Mouse (Mus musculus) naive thymus-derived CD4-positive, alpha-beta T cell, adult 2 months (primary cell): ENCODE results near the gene Trpm1.

ENCODE experiments used
- DNase-seq: peaks from one replicate; pipeline ENCODE4 v3.0.0-alpha.2; 2011; ENCODE audit warnings: low read depth

Gene Trpm1

GRCm38 (mm10) chr7:64163890-64164289 lies 10.3 kb downstream of the Trpm1 start:
- DNase-seq, result no peak

- DNase-seq, result peak; percentile 70
These were observed 11.4 kb downstream of the Trpm1 start for GRCm38 (mm10) chr7:64164997-64165396.

DNA sequence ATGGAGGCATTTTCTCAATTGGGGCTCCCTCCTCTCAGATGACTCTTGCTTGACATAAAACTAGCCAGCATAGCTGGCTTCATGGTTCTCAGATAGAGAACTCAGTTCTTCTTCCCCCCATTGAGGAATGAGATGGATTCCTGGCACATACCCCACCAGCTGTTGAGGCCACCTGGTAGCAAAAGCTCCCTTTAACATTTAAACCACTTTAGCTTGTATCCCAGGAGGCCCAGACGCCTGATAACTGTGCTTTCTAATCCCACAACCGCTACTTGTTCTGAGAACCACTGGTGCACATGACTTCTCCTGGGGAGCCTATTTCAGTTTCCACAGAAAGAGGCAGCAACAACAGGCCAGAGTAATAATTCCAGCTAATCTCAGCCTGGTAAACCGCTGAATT lies 12.4 kb downstream of the Trpm1 start:
- no peak for DNase-seq

GRCm38 (mm10) chr7:64166724-64167123 lies 13.1 kb downstream of the Trpm1 start:
- DNase-seq, result peak; percentile 39

GRCm38 (mm10) chr7:64179310-64179709 lies 25.7 kb downstream of the Trpm1 start:
- no peak for DNase-seq

DNA sequence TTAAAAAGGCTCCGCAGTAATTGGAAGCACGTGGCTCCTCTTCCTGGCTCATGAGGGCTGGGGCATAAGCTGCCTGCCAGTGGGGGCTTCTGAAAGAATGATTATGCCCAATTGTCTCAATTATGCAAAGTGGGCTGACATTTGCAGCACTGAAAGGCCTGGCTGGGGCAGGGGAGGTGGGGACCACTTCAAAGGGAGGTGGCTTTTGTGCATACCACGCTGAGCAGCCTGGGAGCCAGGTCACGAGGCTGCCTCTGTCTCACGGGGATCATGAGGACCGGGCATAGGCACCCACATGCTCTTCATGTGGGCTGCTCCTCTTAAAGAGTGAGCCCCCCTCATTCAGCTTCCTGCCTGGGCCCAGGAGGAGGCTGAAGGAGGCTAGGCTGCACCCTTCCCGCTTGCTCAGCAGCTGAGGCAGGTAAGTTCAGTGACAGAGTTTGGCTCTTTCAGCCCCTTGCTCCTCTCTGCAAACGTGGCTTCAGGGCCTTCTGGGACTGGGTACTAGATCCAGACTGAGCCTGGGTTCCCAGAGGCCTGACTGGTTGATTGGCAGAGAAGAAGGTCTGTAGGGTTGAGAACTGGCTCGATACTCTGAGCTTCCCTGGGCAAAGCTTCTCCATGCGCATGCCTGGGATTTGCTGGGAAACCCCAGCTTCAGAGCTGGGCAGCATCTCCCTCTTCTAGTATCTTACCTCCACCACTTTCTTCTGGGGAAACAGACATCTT lies 31.7 kb downstream of the Trpm1 start:
- peak; percentile 51 for DNase-seq

- no peak for DNase-seq
These were observed 32.3 kb downstream of the Trpm1 start for GRCm38 (mm10) chr7:64185932-64186312.

DNA sequence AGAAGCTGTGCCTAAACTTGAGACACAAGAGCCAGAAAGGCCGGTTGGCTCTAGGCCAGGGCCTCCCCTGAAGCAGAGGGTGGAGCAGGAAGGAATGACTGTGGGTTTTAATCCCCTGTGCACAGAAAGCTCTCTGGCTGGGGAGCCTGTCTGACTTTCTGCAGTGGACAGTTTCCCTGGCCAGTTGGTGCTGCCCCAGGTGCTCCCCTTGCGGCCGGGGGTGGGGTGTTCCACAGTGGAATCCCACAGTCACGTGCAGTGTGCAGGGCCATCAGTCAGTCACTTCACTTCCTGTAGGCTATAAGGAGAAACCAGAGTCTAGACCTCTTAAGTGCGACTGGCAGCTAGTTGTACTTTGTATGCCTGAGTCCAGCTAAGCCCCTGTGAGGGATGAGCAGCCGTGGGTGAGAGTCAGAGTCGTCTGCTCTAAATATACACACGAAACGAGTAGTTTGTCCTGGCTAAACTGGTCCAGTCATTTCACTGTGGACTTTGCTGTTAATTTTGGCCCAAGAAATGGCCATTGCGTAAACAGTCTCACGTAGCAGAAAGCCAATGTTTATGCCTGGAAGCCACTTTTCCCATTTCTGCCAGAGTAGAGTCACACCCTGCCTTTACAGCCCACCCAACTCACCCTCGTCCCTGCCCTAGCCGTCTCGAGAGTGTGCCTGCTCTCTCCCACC lies 38.8 kb downstream of the Trpm1 start:
- peak; percentile 49 for DNase-seq

DNA sequence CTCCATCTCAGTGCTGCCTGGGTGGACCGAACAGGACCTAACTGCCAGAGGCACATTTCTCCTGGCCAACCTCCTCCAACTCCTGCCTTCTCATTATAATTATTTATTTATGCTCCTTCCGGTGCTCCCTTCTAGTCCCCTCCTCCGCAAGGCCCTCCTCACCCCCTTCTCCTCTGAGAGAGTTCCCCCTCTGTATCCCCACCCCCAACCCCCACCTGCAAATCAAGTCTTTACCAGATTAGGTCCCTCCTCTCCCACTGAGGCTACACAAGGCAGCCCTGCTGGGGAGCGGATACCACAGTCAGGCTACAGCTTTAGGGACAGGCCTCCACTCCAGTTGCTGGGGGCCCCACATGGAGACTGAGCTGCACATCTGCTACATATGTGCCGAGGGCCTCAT lies 39.8 kb downstream of the Trpm1 start:
- no peak for DNase-seq

DNA sequence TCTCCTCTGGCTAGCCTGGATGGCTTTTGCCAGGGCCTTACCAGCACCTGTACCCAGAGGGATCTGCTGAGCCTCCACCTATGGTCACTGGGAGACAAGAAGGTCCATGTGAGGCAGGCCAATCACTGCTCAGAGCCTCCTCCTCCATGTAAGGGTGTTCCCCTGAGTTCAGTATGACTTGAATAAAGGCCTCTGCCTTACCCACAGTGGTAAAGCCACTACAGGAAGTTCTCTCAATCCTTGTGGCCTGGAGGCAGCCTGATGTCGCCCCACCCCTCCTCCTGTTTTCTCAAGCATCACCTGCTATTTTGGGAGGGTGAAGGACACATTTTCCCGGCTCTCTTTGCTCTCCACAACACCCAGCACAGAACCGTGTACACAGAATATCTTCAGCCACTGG lies 42.5 kb downstream of the Trpm1 start:
- peak; percentile 48 for DNase-seq

DNA sequence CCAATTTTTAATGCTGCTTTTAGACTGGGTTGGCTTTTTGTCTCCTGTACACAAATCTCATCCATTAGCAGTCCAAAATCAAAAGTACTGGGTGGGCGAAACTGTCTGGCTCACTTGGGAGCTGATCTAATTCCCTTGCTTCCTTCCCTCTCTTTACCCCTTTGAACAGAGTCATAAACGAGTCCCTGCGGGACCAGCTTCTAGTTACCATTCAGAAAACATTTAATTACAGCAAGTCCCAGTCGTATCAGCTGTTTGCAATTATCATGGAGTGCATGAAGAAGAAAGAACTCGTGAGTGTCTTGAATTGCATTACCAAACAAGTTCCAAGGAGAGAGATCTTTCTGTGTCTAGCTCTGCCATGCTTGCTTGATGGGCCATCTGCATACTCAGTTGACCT lies 55.1 kb downstream of the Trpm1 start:
- DNase-seq, result no peak

DNA sequence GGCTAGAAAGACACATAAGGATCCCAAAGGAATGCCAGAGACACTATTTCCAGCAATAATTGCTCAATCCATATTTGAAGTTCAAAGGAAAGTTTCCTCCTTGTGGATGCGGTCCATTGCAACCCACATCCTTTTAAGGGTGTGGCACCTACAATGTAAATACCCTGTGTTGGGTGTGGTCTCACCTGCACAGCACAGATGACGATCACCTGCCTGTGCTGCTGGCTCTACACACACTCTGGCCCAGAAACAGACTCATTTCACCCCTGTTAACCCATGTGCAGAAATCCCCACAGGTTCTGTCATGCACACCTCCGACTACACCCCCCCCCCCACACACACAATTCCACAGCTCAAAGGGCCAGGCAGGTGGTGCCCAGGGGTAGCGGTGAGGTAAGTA lies 59.2 kb downstream of the Trpm1 start:
- no peak for DNase-seq

DNA sequence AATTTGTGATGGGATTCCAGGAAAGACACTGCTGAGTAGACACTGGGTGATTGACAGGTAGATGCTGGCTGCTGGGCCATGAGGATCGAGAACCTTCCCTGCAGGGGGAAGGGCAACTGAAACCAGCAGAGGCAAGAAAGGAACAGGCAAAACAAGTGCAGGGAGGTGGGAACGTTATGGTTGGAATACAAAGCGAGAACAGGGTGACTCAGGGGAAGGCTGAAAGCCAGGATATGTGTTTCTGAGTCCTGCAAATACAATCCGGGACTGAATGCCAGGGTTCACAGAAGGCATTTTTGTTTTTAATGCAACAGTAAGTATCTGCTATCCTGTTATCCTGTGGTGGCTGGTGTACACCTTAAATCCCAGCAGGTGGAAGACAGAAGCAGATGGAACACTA lies 60.4 kb downstream of the Trpm1 start:
- no peak for DNase-seq

DNA sequence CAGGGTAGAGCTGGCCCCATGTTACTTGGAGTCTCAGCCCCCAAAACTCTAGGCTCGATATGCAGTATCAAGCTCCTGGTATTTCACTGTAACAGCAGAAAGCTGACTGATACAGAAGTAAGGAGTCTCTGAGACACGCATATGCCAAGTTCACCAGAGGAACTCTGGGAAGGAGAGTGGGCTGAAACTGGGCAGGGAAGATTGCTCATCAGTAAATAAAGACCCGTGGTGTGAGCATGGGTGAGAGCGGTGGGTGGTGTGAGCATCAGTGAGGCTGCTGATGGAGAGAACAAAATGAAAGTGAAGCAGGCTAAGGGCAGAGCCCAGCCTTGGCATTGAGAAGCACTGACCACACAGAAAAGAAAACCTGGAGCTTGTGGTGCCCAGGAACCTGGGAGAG lies 62.0 kb downstream of the Trpm1 start:
- DNase-seq, result no peak

DNA sequence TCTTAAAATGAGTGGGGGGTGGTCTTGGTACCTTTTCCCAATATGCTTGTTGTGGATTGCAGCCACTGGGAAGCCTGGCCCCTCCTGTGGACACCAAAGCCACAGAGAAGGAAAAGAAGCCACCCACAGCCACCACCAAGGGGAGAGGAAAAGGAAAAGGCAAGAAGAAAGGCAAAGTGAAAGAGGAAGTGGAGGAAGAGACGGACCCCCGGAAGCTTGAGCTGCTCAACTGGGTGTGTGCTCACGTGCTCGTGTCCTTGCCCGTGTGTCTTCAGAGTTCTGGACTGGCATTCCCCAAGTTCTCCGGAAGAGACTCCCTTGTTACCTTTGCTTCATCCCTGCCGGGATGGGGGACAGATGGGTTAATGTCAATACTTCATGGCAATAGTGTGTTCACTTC lies 63.8 kb downstream of the Trpm1 start:
- DNase-seq, result peak; percentile 40

DNA sequence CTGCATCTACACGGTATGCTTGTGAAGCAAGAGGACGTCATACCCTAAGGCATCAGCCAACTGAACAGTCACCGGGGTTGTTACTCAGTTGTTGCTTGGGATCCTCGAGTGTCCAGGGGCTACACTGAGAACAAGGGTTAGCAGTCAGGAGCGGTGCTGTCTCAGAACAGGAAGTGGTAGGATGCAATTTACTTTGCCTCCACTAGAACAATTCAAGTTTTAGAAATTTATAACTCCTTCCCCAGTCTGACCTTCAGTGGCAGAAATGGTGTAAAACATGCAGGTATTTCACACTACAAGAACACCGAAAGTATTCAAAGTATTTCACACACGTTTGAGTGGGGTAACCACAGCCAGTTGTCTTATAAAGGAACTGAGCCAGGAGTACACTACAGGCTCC lies 66.1 kb downstream of the Trpm1 start:
- DNase-seq, result peak; percentile 62

GRCm38 (mm10) chr7:64223215-64223614 lies 69.6 kb downstream of the Trpm1 start:
- no peak for DNase-seq

DNA sequence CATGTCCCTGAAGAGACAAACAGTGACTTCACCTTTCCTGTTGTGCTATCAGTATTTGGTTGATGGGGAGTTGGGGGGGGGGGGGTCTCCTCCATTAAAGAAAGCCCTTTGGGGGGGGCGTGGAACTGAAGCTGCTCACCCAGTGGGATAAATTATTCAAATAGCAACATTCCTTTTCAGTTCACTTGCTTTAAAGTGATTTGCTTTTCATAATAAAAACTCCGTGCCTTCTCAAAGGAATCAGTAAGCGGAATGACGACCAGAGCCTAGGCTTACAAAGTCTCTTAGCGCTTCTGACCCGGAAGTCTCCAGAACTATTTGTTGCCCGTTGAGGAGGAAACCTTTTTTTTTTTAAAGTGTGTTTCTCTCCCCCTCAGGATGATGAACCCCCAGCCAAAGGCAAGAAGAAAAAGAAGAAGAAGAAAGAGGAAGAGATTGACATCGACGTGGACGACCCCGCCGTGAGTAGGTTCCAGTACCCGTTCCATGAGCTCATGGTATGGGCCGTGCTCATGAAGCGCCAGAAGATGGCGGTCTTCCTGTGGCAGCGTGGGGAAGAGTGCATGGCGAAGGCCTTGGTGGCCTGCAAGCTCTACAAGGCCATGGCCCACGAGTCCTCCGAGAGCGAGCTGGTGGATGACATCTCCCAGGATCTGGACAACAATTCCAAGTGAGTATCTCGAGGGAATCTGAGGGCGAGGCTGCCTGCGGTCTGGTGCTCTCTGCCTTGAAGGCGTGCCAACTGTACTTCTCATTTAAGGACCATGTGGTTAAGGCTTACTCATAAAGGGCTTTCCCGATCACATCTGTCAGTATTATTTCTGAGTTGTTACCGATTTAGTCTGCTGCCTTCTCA lies 72.9 kb downstream of the Trpm1 start:
- no peak for DNase-seq

GRCm38 (mm10) chr7:64227586-64227985 lies 74.0 kb downstream of the Trpm1 start:
- DNase-seq, result no peak

DNA sequence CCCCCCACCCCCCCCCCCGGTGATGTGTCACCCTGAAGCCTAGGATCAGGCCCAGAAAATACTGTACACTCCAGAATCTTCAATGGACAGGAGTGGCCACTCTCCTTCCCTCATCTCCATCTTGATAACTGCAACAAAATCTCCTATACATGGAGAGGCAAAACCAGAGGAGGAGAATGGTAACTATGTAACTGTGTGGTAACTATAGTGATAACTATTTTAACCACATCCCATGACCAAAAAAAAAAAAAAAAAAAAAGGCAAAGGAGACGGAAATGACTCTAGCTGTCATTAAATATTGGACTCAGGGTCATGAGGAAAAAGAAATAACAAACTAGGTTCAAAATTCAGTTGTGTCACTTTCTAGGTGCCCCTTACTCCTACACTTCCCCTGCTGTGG lies 74.7 kb downstream of the Trpm1 start:
- no peak for DNase-seq

DNA sequence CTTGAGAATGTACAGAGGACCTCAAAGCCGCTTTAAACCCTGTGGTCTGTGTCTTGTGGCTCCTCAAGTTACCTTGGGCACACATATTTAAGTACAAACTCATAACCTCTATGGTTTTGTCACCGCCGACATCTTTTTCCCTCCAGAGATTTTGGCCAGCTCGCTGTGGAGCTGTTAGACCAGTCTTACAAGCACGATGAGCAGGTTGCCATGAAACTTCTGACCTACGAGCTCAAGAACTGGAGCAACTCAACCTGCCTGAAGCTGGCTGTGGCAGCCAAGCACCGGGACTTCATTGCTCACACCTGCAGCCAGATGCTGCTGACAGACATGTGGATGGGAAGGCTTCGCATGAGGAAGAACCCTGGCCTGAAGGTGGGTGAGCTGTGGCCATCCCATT lies 76.3 kb downstream of the Trpm1 start:
- no peak for DNase-seq

DNA sequence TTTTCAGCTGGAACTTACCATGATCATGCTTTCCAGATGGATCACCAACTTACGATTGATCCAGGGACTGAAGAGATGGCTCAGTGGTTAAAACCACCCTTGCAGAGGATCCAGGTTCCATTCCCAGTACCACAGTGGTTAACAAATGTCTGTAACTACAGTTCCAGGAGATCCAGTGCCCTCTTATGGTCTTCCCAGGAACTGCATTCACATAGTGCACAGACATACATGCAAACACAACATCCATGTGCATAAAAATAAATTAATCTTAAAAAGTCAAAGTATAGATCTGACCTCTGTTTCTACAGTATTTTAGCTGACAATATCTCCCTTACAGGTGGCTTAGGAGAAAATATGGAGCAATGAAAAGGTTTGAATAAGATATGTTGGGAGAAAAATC lies 77.4 kb downstream of the Trpm1 start:
- peak; percentile 32 for DNase-seq

- no peak for DNase-seq
These were observed 78.4 kb downstream of the Trpm1 start for GRCm38 (mm10) chr7:64231996-64232395.
